Mouse (Mus musculus) heart, postnatal 0 days (tissue): Measurements from ENCODE around the gene Runx2.

Experiments used
- CTCF ChIP-seq: IDR thresholded peaks from 2 replicates; pipeline ENCODE4 v1.5.1; 2016; ENCODE audit warnings: antibody characterized with exemption, control low read depth, low read depth
- EP300 ChIP-seq: IDR thresholded peaks from 2 replicates; pipeline ENCODE4 v1.6.1; 2016; ENCODE audit warnings: antibody characterized with exemption, low read depth

DNA sequence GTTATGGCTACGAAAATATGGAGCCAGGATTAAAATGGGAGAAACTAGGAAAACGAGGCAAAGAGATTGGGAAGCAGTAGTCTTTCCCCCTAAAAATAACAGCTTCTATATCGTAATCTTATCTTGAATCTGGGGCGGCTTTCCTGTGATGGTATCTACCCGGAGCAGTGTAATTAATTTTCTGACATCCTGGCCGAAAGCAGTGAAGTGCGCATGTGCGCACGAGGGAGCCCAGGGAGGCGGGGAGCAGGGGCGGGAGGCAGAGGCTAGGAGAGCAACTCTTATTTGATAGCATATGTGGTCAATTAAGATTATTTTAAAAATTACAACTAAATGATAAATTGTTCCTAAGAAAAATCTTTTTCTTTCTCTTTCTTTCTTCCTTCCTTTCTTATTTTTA, 195.9 kb downstream of the Runx2 start:
- TF ChIP-seq CTCF = no peak
- TF ChIP-seq EP300 = no peak
